Mouse (Mus musculus) neural tube, embryonic 14.5 days (tissue): Measurements from ENCODE around the gene Gprin1. TPM values are rescaled to one million over a fixed set of nuclear protein-coding genes. Genes with fewer than 3 reads are reported as not detected.

Experiments
- ATAC-seq: fragments of 200-750 bp; cut with Nextera tagmentation; 2 replicates; pipeline ENCODE4 v1.8.0; 2017; ENCODE audit warnings: low read depth, mild to moderate bottlenecking, moderate TSS enrichment, moderate library complexity
- H3K27ac ChIP-seq: fragments of 300-500 bp; sonication (generic); 2 replicates; pipeline ENCODE4 v1.5.1; 2014; ENCODE audit warnings: low read depth, mild to moderate bottlenecking, control low read depth, low read length, moderate library complexity, mixed read lengths
- H3K27me3 ChIP-seq: fragments of 300-500 bp; sonication (generic); 2 replicates; pipeline ENCODE4 v1.6.1; 2014; ENCODE audit warnings: low read length; ENCODE audit not compliant: control insufficient read depth, insufficient read depth
- H3K36me3 ChIP-seq: fragments of 300-500 bp; sonication (generic); 2 replicates; pipeline ENCODE4 v1.6.1; 2014; ENCODE audit warnings: low read length, mixed read lengths; ENCODE audit not compliant: control insufficient read depth, insufficient read depth
- H3K4me1 ChIP-seq: fragments of 300-500 bp; sonication (generic); 2 replicates; pipeline ENCODE4 v1.6.1; 2014; ENCODE audit warnings: low read length; ENCODE audit not compliant: control insufficient read depth, insufficient read depth
- H3K4me2 ChIP-seq: fragments of 300-500 bp; sonication (generic); 2 replicates; pipeline ENCODE4 v1.6.1; 2014; ENCODE audit warnings: mild to moderate bottlenecking, low read depth, low read length, control low read depth
- H3K4me3 ChIP-seq: fragments of 300-500 bp; sonication (generic); 2 replicates; pipeline ENCODE4 v1.5.1; 2014; ENCODE audit warnings: low read depth, low read length, control low read depth, mixed read lengths
- H3K9ac ChIP-seq: fragments of 300-500 bp; sonication (generic); replicated peaks from 2 replicates; pipeline ENCODE4 v1.6.1; 2014; ENCODE audit warnings: low read depth, mild to moderate bottlenecking, control low read depth, low read length, mixed read lengths
- H3K9me3 ChIP-seq: fragments of 300-500 bp; sonication (generic); 2 replicates; pipeline ENCODE4 v1.6.1; 2016; ENCODE audit warnings: low read length; ENCODE audit not compliant: control insufficient read depth
- WGBS: fragments of 180-500 bp; shearing (Covaris S2); extraction: QIAGEN DNeasy Blood & Tissue Kit; methylation state at CpG from one replicate; pipeline ENCODE4 v1.1.7; 2014; 5-methylcytosine and 5-hydroxymethylcytosine counted together
- polyA plus RNA-seq: library from polyadenylated mRNA; unstranded; fragments of >200 nt; fragmentation: Nextera tagmentation; extraction: Ambion mirVana; gene quantifications from 2 replicates; pipeline ENCODE4 v1.2.1, GENCODE M21; 2014

Gprin1 gene
- polyA plus RNA-seq, 1 experiment from 2014 or later, result 19.6 TPM

GRCm38 (mm10) chr13:54766192-54766768 lies 16.6 kb upstream of the Gprin1 start, which contains the start of gene Sncb:
Sncb (minus strand) TSS chr13:54766595.
- ATAC-seq, result peak; percentile 81
- H3K27me3 ChIP-seq, result peaks cover 10% of the 10 kb centered on the region; the same call in 1 of the 2 replicates
- H3K4me1 ChIP-seq, result 0 out of 2 replicates have a peak, but pooled peaks cover 2% of the 10 kb centered on the region
- peak within 1 kb of the TSS; percentile 44 for H3K4me3 ChIP-seq
- 1% methylated on average over 34 of the region's 35 CpGs for WGBS
- H3K36me3 ChIP-seq, result no peaks in the 10 kb centered on the region
- H3K4me2 ChIP-seq, result peak within 1 kb of the TSS; percentile 61
- peak within 1 kb of the TSS; percentile 62 for H3K9ac ChIP-seq
- H3K27ac ChIP-seq, result 0 out of 2 replicates have a peak within 1 kb of the TSS, but pooled peaks have one; percentile 29
- no peaks in the 10 kb centered on the region for H3K9me3 ChIP-seq

- Histone ChIP-seq H3K27me3 (peaks cover 10% of the 10 kb centered on the region; the same call in 1 of the 2 replicates), H3K9me3 (no peaks in the 10 kb centered on the region), H3K4me2 (peak overlapping the region; percentile 61), H3K9ac (peak overlapping the region; percentile 62), H3K4me3 (peak overlapping the region; percentile 44), H3K27ac (0 out of 2 replicates have a peak overlapping the region, but pooled peaks have one; percentile 29), H3K36me3 (no peaks in the 10 kb centered on the region), H3K4me1 (0 out of 2 replicates have a peak, but pooled peaks cover 2% of the 10 kb centered on the region)
- 5% methylated on average over 44 of the region's 44 CpGs for WGBS
- ATAC-seq, result peak; percentile 61
Measured at GRCm38 (mm10) chr13:54765281-54766191, 15.9 kb upstream of the Gprin1 start.

GRCm38 (mm10) chr13:54760906-54761305 lies 11.2 kb upstream of the Gprin1 start:
- Histone ChIP-seq H3K27me3 (peaks cover 10% of the 10 kb centered on the region; the same call in 1 of the 2 replicates), H3K4me3 (no peak overlapping the region), H3K9ac (no peak overlapping the region), H3K9me3 (no peaks in the 10 kb centered on the region), H3K36me3 (no peaks in the 10 kb centered on the region), H3K4me1 (peaks cover 13% of the 10 kb centered on the region; the same call in 1 of the 2 replicates), H3K4me2 (no peak overlapping the region), H3K27ac (no peak overlapping the region)
- 81% methylated on average over 7 of the region's 7 CpGs for WGBS
- ATAC-seq, result no peak

- peaks cover 16% of the 10 kb centered on the region for H3K4me1 ChIP-seq
- WGBS, result 61% methylated on average over 8 of the region's 8 CpGs
- H3K27me3 ChIP-seq, result 0 out of 2 replicates have a peak, but pooled peaks cover 10% of the 10 kb centered on the region
Measured at GRCm38 (mm10) chr13:54760164-54760795, 10.6 kb upstream of the Gprin1 start.

GRCm38 (mm10) chr13:54759496-54759895 lies 9.8 kb upstream of the Gprin1 start:
- no peaks in the 10 kb centered on the region for H3K36me3 ChIP-seq
- H3K4me1 ChIP-seq, result peaks cover 21% of the 10 kb centered on the region
- 0 out of 2 replicates have a peak, but pooled peaks cover 10% of the 10 kb centered on the region for H3K27me3 ChIP-seq
- 1% methylated on average over 6 of the region's 7 CpGs for WGBS
- H3K9me3 ChIP-seq, result no peaks in the 10 kb centered on the region
- H3K9ac ChIP-seq, result no peak overlapping the region; the same call in 1 of the 2 replicates
- peak overlapping the region; percentile 83 for H3K4me2 ChIP-seq
- no peak overlapping the region for H3K27ac ChIP-seq
- ATAC-seq, result no peak
- no peak overlapping the region; the same call in 1 of the 2 replicates for H3K4me3 ChIP-seq

More at GRCm38 (mm10) chr13:54760164-54760795, 10.6 kb upstream of the Gprin1 start:
- Histone ChIP-seq H3K36me3 (no peaks in the 10 kb centered on the region), H3K4me2 (no peak overlapping the region), H3K4me3 (no peak overlapping the region), H3K27ac (no peak overlapping the region), H3K9ac (no peak overlapping the region), H3K9me3 (no peaks in the 10 kb centered on the region)
- ATAC-seq, result no peak

- Histone ChIP-seq H3K4me3 (peak overlapping the region; percentile 36), H3K27me3 (0 out of 2 replicates have a peak, but pooled peaks cover 7% of the 10 kb centered on the region), H3K4me1 (peaks cover 27% of the 10 kb centered on the region), H3K4me2 (peak overlapping the region; percentile 83), H3K27ac (peak overlapping the region; percentile 92), H3K9me3 (no peaks in the 10 kb centered on the region), H3K36me3 (no peaks in the 10 kb centered on the region), H3K9ac (peak overlapping the region; percentile 48)
- under 1% methylated on average over 29 of the region's 29 CpGs for WGBS
- 0 out of 2 replicates have a peak, but pooled peaks have one; percentile 12 for ATAC-seq
Measured at GRCm38 (mm10) chr13:54758756-54759470, 9.2 kb upstream of the Gprin1 start.

GRCm38 (mm10) chr13:54758045-54758755 lies 8.5 kb upstream of the Gprin1 start:
- WGBS, result under 1% methylated on average over 43 of the region's 43 CpGs

More at GRCm38 (mm10) chr13:54758045-54758755, 8.5 kb upstream of the Gprin1 start:
- Histone ChIP-seq H3K36me3 (no peaks in the 10 kb centered on the region), H3K4me1 (peaks cover 27% of the 10 kb centered on the region), H3K4me3 (peak overlapping the region; percentile 36), H3K27ac (peak overlapping the region; percentile 92), H3K4me2 (peak overlapping the region; percentile 83), H3K9ac (peak overlapping the region; percentile 48), H3K27me3 (0 out of 2 replicates have a peak, but pooled peaks cover 4% of the 10 kb centered on the region), H3K9me3 (no peaks in the 10 kb centered on the region)
- peak; percentile 80 for ATAC-seq
